14 mouse cellular contexts compared by ENCODE assay signal in genomic region chr3:103416296-103416695, GRCm38 (mm10).
DNase-seq lines count a peak whose midpoint lies in the region; ATAC-seq and TF ChIP-seq lines count a peak whose summit lies in the region.
"Had no signal": no experiment of that assay in that cellular context is flagged by ENCODE, and none has a peak within 500 bp of the region (broad histone marks: within the 10 kb centered on the region; RNA-seq: fewer than 3 reads in every experiment).

No protein-coding gene starts in this region.

- TF ChIP-seq CTCF in hindbrain, postnatal 0 days (IDR thresholded peaks at IDR 0.05; ENCODE audit: low read depth), result no peak
- no peak for TF ChIP-seq CTCF in lung, postnatal 0 days (IDR thresholded peaks at IDR 0.05)

- no peaks in the 10 kb centered on the region for H3K27me3 ChIP-seq in hindbrain, postnatal 0 days (ENCODE audit: insufficient read depth, low read length)
- no peaks in the 10 kb centered on the region for H3K27me3 ChIP-seq in hindbrain, embryonic 11.5 days (ENCODE audit: control insufficient read depth, insufficient read depth, low read length)
- no peaks in the 10 kb centered on the region for H3K27me3 ChIP-seq in lung, postnatal 0 days (replicated peaks; ENCODE audit: insufficient read depth, low read length)
- H3K27me3 ChIP-seq: heart, embryonic 15.5 days; hindbrain, embryonic 12.5 days; liver, embryonic 12.5 days had no signal

- ATAC-seq in hindbrain, postnatal 0 days, result no peak
- no peak for ATAC-seq in hindbrain, embryonic 11.5 days (ENCODE audit: low FRiP score)
- no peak for ATAC-seq in lung, postnatal 0 days
- ATAC-seq: liver, embryonic 12.5 days had no signal

- H3K4me3 ChIP-seq in hindbrain, postnatal 0 days (ENCODE audit: low read length), result no peak overlapping the region
- no peak overlapping the region for H3K4me3 ChIP-seq in hindbrain, embryonic 11.5 days (ENCODE audit: low read depth, low read length)
- H3K4me3 ChIP-seq in lung, postnatal 0 days (ENCODE audit: low read depth, low read length), result no peak overlapping the region
- H3K4me3 ChIP-seq: embryonic facial prominence, embryonic 10.5 days; heart, embryonic 15.5 days; hindbrain, embryonic 12.5 days; liver, embryonic 12.5 days had no signal

- H3K9ac ChIP-seq in hindbrain, postnatal 0 days (replicated peaks; ENCODE audit: low read length), result no peak overlapping the region
- no peak overlapping the region for H3K9ac ChIP-seq in hindbrain, embryonic 11.5 days (ENCODE audit: low read depth, low read length)
- H3K9ac ChIP-seq in lung, postnatal 0 days (replicated peaks; ENCODE audit: low read depth), result no peak overlapping the region
- H3K9ac ChIP-seq: heart, embryonic 15.5 days; hindbrain, embryonic 12.5 days; liver, embryonic 12.5 days had no signal

- no peak overlapping the region for H3K4me2 ChIP-seq in hindbrain, postnatal 0 days (ENCODE audit: low read depth, low read length)
- H3K4me2 ChIP-seq in hindbrain, embryonic 11.5 days (replicated peaks; ENCODE audit: low read depth, low read length), result no peak overlapping the region
- no peak overlapping the region for H3K4me2 ChIP-seq in lung, postnatal 0 days (replicated peaks; ENCODE audit: low read depth, low read length)
- H3K4me2 ChIP-seq: heart, embryonic 15.5 days; hindbrain, embryonic 12.5 days; liver, embryonic 12.5 days had no signal

- no peaks in the 10 kb centered on the region for H3K36me3 ChIP-seq in hindbrain, postnatal 0 days (ENCODE audit: insufficient read depth, low read length)
- H3K36me3 ChIP-seq in hindbrain, embryonic 11.5 days (ENCODE audit: control insufficient read depth, insufficient read depth, low read length), result no peaks in the 10 kb centered on the region
- H3K36me3 ChIP-seq in lung, postnatal 0 days (ENCODE audit: insufficient read depth, low read length), result no peaks in the 10 kb centered on the region
- H3K36me3 ChIP-seq: embryonic facial prominence, embryonic 10.5 days; heart, embryonic 15.5 days; hindbrain, embryonic 12.5 days; liver, embryonic 12.5 days had no signal

- no peak overlapping the region for H3K27ac ChIP-seq in hindbrain, postnatal 0 days
- no peak overlapping the region for H3K27ac ChIP-seq in hindbrain, embryonic 11.5 days (ENCODE audit: low read depth, low read length)
- no peak overlapping the region for H3K27ac ChIP-seq in lung, postnatal 0 days (ENCODE audit: low read length)
- H3K27ac ChIP-seq: embryonic facial prominence, embryonic 10.5 days; heart, embryonic 15.5 days; hindbrain, embryonic 12.5 days; liver, embryonic 12.5 days had no signal

- TF ChIP-seq EP300 in lung, postnatal 0 days (IDR thresholded peaks at IDR 0.05), result no peak

- 22% methylated on average over 2 of the region's 2 CpGs for WGBS in hindbrain, postnatal 0 days
- 74% methylated on average over 2 of the region's 2 CpGs for WGBS in hindbrain, embryonic 11.5 days
- WGBS in lung, postnatal 0 days, result 4% methylated on average over 2 of the region's 2 CpGs

- peaks cover 15% of the 10 kb centered on the region for H3K4me1 ChIP-seq in hindbrain, postnatal 0 days (ENCODE audit: insufficient read depth, low read length)
- peaks cover 15% of the 10 kb centered on the region for H3K4me1 ChIP-seq in hindbrain, embryonic 11.5 days (replicated peaks; ENCODE audit: control insufficient read depth, insufficient read depth, low read length)
- H3K4me1 ChIP-seq in lung, postnatal 0 days (ENCODE audit: insufficient read depth, low read depth, low read length), result no peaks in the 10 kb centered on the region; the same call in 1 of the 2 replicates
- H3K4me1 ChIP-seq: liver, embryonic 12.5 days had no signal

- DNase-seq in hindbrain, postnatal 0 days (ENCODE audit: low spot score), result peak; percentile 37
- no peak for DNase-seq in hindbrain, embryonic 11.5 days (ENCODE audit: low spot score)
- DNase-seq in lung, postnatal 0 days (ENCODE audit: low spot score), result peak; percentile 44
- DNase-seq in lung, postnatal 10 days, result no peak
- peak; percentile 20 for DNase-seq in brain, adult 2 months (ENCODE audit: low read depth, low spot score)
- DNase-seq in kidney, postnatal 4 days, result peak; percentile 24 to 33
- no peak for DNase-seq in spleen, postnatal 36 days (ENCODE audit: low spot score in 2 of 2)
- DNase-seq: cerebellum, adult 9-10 months; lung, postnatal 14 days; thymus, postnatal 14 days had no signal

- H3K9me3 ChIP-seq in hindbrain, postnatal 0 days (ENCODE audit: low read length), result no peaks in the 10 kb centered on the region
- no peaks in the 10 kb centered on the region for H3K9me3 ChIP-seq in hindbrain, embryonic 11.5 days (ENCODE audit: control insufficient read depth, low read length)
- no peaks in the 10 kb centered on the region for H3K9me3 ChIP-seq in lung, postnatal 0 days (ENCODE audit: low read length)
- H3K9me3 ChIP-seq: embryonic facial prominence, embryonic 10.5 days; heart, embryonic 15.5 days; hindbrain, embryonic 12.5 days; liver, embryonic 12.5 days had no signal

Comparison
In these comparisons a context has a peak if more than half of its experiments do, and no peak if none do; other contexts are left out.
1. DNase-seq: peak in hindbrain, postnatal 0 days (single experiment), lung, postnatal 0 days (single experiment), brain, adult 2 months (single experiment) and kidney, postnatal 4 days (2 of 2); none in hindbrain, embryonic 11.5 days (single experiment), lung, postnatal 10 days (single experiment) and spleen, postnatal 36 days (0 of 2).